Mouse (Mus musculus): Measurements from ENCODE around the gene Snx29. TPM values are rescaled to one million over a fixed set of nuclear protein-coding genes. Genes with fewer than 3 reads are reported as not detected.
"Not testable (repeated sequence)": the region's sequence is repeated elsewhere in the genome, so short reads cannot be mapped to it uniquely, and the experiment has no call there.

Gene Snx29
- polyA plus RNA-seq, 2 experiments from 2014 or later, result 11.7 to 16.1 TPM

GRCm38 (mm10) chr16:11541769-11542168, 219.1 kb downstream of the Snx29 start:
- ATAC-seq, result no peak

- no peak for ATAC-seq
Observed at GRCm38 (mm10) chr16:11550043-11550725, 227.5 kb downstream of the Snx29 start.

GRCm38 (mm10) chr16:11561714-11562113, 239.0 kb downstream of the Snx29 start:
- no peak for ATAC-seq

GRCm38 (mm10) chr16:11563846-11564245, 241.1 kb downstream of the Snx29 start:
- ATAC-seq, result no peak

- ATAC-seq, result no peak
Observed at GRCm38 (mm10) chr16:11565126-11565525, 242.4 kb downstream of the Snx29 start.

GRCm38 (mm10) chr16:11567594-11567993, 244.9 kb downstream of the Snx29 start:
- no peak for ATAC-seq

- ATAC-seq, result no peak
Observed at GRCm38 (mm10) chr16:11568095-11568494, 245.4 kb downstream of the Snx29 start.

- ATAC-seq, result no peak
Observed at GRCm38 (mm10) chr16:11568601-11569000, 245.9 kb downstream of the Snx29 start.

- no peak for ATAC-seq
Observed at GRCm38 (mm10) chr16:11569127-11569526, 246.4 kb downstream of the Snx29 start.

GRCm38 (mm10) chr16:11570072-11570471, 247.4 kb downstream of the Snx29 start:
- no peak for ATAC-seq

GRCm38 (mm10) chr16:11574517-11574916, 251.8 kb downstream of the Snx29 start:
- no peak for ATAC-seq

GRCm38 (mm10) chr16:11575733-11576132, 253.0 kb downstream of the Snx29 start:
- not testable (repeated sequence) for ATAC-seq

GRCm38 (mm10) chr16:11577541-11578255, 255.0 kb downstream of the Snx29 start:
- peak; percentile 71 for ATAC-seq

GRCm38 (mm10) chr16:11579676-11580098, 257.0 kb downstream of the Snx29 start:
- no peak for ATAC-seq

- ATAC-seq, result no peak
Observed at GRCm38 (mm10) chr16:11583941-11584639, 261.4 kb downstream of the Snx29 start.

GRCm38 (mm10) chr16:11588689-11589088, 266.0 kb downstream of the Snx29 start:
- no peak for ATAC-seq

GRCm38 (mm10) chr16:11589336-11589735, 266.6 kb downstream of the Snx29 start:
- no peak for ATAC-seq

- ATAC-seq, result no peak
Observed at GRCm38 (mm10) chr16:11589782-11590695, 267.3 kb downstream of the Snx29 start.

- no peak for ATAC-seq
Observed at GRCm38 (mm10) chr16:11596599-11596998, 273.9 kb downstream of the Snx29 start.

GRCm38 (mm10) chr16:11597769-11598168, 275.1 kb downstream of the Snx29 start:
- no peak for ATAC-seq

- no peak for ATAC-seq
Observed at GRCm38 (mm10) chr16:11599523-11599922, 276.8 kb downstream of the Snx29 start.

- no peak for ATAC-seq
Observed at GRCm38 (mm10) chr16:11601336-11602082, 278.8 kb downstream of the Snx29 start.
